Mouse (Mus musculus) MEL (cell line): ENCODE measurements at regions not wholly inside any gene's neighbourhood (a gene's known extent, or its start where the extent isn't known, plus 50 kb on each side); places are given as distances from the start of the nearest gene placed in this dataset.

Experiments
- CTCF ChIP-seq, 3 experiments: IDR thresholded peaks in 2 of 3; conservative IDR thresholded peaks in 1 of 3; 2 replicates each; pipeline ENCODE4 v1.5.1; 2011 to 2012; ENCODE audit warnings: low read length in 3 of 3, low read depth in 2 of 3, mild to moderate bottlenecking in 2 of 3, improper control_type of control experiment in 1 of 3, inconsistent platforms in 1 of 3, mixed read lengths in 1 of 3, moderate library complexity in 1 of 3; ENCODE audit not compliant: control insufficient read depth in 1 of 3, insufficient read depth in 1 of 3, poor library complexity in 1 of 3, severe bottlenecking in 1 of 3
- ELF1 ChIP-seq: IDR thresholded peaks from 2 replicates; pipeline ENCODE4 v1.6.1; 2014; ENCODE audit warnings: low read depth, mild to moderate bottlenecking, inconsistent platforms, low read length, improper control_type of control experiment, moderate library complexity
- EP300 ChIP-seq, 2 experiments: IDR thresholded peaks; 2 replicates each; pipeline ENCODE4 v1.6.1; 2011; ENCODE audit warnings: improper control_type of control experiment in 2 of 2, low read length in 2 of 2, low read depth in 1 of 2, mild to moderate bottlenecking in 1 of 2
- HCFC1 ChIP-seq: IDR thresholded peaks from 2 replicates; pipeline ENCODE4 v1.6.1; 2012; ENCODE audit warnings: low read depth, mild to moderate bottlenecking, inconsistent platforms, low read length, improper control_type of control experiment, moderate library complexity
- MAFK ChIP-seq: IDR thresholded peaks from 2 replicates; pipeline ENCODE4 v1.6.1; 2011; ENCODE audit warnings: low read depth, mild to moderate bottlenecking, low read length, improper control_type of control experiment, borderline replicate concordance
- MAX ChIP-seq: IDR thresholded peaks from 2 replicates; pipeline ENCODE4 v1.6.1; 2011; ENCODE audit warnings: low read length, improper control_type of control experiment
- SIN3A ChIP-seq: IDR thresholded peaks from 2 replicates; pipeline ENCODE4 v1.6.1; 2012; ENCODE audit warnings: low read length, improper control_type of control experiment, inconsistent platforms
- TBP ChIP-seq: IDR thresholded peaks from 2 replicates; pipeline ENCODE4 v1.8.0; 2011; ENCODE audit warnings: low read depth, low read length, improper control_type of control experiment
- UBTF ChIP-seq: IDR thresholded peaks from 2 replicates; pipeline ENCODE4 v1.6.1; 2012; ENCODE audit warnings: low read depth, mild to moderate bottlenecking, inconsistent platforms, low read length, improper control_type of control experiment, moderate library complexity, borderline replicate concordance; ENCODE audit not compliant: insufficient read depth
- USF2 ChIP-seq, 2 experiments: IDR thresholded peaks; 2 replicates each; pipeline ENCODE4 v1.6.1; 2011 to 2012; ENCODE audit warnings: improper control_type of control experiment in 2 of 2, low read length in 2 of 2, borderline replicate concordance in 1 of 2, inconsistent platforms in 1 of 2, low read depth in 1 of 2, mild to moderate bottlenecking in 1 of 2; ENCODE audit not compliant: insufficient read depth in 1 of 2
- ZKSCAN1 ChIP-seq: IDR thresholded peaks from 2 replicates; pipeline ENCODE4 v1.6.1; 2012; ENCODE audit warnings: low read depth, mild to moderate bottlenecking, inconsistent platforms, low read length, improper control_type of control experiment, moderate library complexity

DNA sequence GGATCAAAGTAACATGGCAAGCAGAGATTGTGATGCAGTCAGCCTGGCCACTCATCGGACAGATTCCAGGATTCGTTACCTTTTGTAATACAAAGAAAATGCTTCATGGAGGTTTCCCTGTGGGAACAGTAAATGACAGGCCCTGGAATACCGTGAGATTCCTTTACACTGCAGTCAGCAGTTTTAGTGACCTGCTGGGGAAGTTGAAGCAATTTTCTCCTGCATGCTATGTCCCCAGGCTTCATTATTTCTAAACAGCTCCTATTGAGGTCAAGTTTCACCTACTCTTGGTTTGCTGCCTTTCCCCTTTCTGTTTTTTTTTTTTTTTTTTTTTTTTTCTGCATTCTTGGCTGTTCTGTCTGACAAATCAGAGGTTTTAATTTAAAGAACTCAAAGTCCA is 641.3 kb upstream of the Zfp804a start:
- TF ChIP-seq ELF1 (no peak), SIN3A (no peak), MAFK (no peak), EP300 (IDR thresholded peaks at IDR 0.05; ENCODE audit: low read depth in 1 of 2, low read length in 2 of 2) (no peak), UBTF (no peak), HCFC1 (no peak), USF2 (IDR thresholded peaks at IDR 0.05; ENCODE audit: borderline replicate concordance in 1 of 2, insufficient read depth in 1 of 2, low read depth in 1 of 2, low read length in 2 of 2) (no peak), ZKSCAN1 (no peak), TBP (no peak), MAX (no peak), CTCF (IDR thresholded peaks at IDR 0.05 in 2 of 3, conservative IDR thresholded peaks at IDR 0.05 in 1 of 3; ENCODE audit: control insufficient read depth in 1 of 3, insufficient read depth in 1 of 3, low read depth in 2 of 3, low read length in 3 of 3, poor library complexity in 1 of 3, severe bottlenecking in 1 of 3) (no peak)
